Mouse (Mus musculus): ENCODE data around the gene Vmn1r59.
"Not testable (repeated sequence)": the region's sequence is repeated elsewhere in the genome, so short reads cannot be mapped to it uniquely, and the experiment has no call there.

The Vmn1r59 gene

GRCm38 (mm10) chr7:5456674-5457073 lies at the start of gene Vmn1r59:
Vmn1r59 (minus strand) TSS chr7:5456774.
- TF ChIP-seq POU5F1 (IDR thresholded peaks at IDR 0.05; ENCODE audit: borderline replicate concordance, low read length) (no peak), CTCF (conservative IDR thresholded peaks at IDR 0.05; ENCODE audit: low read length) (no peak), NANOG (IDR thresholded peaks at IDR 0.05; ENCODE audit: borderline replicate concordance, low read length) (no peak)
- H3K4me1 ChIP-seq (replicated peaks; ENCODE audit: low read depth, low read length), result no peaks in the 10 kb centered on the region
- H3K9me3 ChIP-seq (ENCODE audit: low read length), result peaks cover 30% of the 10 kb centered on the region
- no peaks in the 10 kb centered on the region for H3K36me3 ChIP-seq (ENCODE audit: insufficient read depth, low read length)
- H3K27me3 ChIP-seq (ENCODE audit: insufficient read depth, low read length), result no peaks in the 10 kb centered on the region
- H3K4me3 ChIP-seq (replicated peaks; ENCODE audit: low read length), result no peak within 1 kb of the TSS

GRCm38 (mm10) chr7:5493856-5494255 lies 37.3 kb upstream of the Vmn1r59 start, which contains the start of gene Vmn2r28:
Vmn2r28 (minus strand) TSS chr7:5493956.
- H3K4me1 ChIP-seq (replicated peaks; ENCODE audit: low read depth, low read length); H3K36me3 ChIP-seq (ENCODE audit: insufficient read depth, low read length); H3K9me3 ChIP-seq (ENCODE audit: low read length); H3K27me3 ChIP-seq (ENCODE audit: insufficient read depth, low read length); H3K4me3 ChIP-seq (replicated peaks; ENCODE audit: low read length): not testable (repeated sequence)

GRCm38 (mm10) chr7:5454011-5454410 lies 2.6 kb downstream of the Vmn1r59 start:
- not testable (repeated sequence) for H3K36me3 ChIP-seq (ENCODE audit: insufficient read depth, low read length); H3K27me3 ChIP-seq (ENCODE audit: insufficient read depth, low read length); H3K4me3 ChIP-seq (replicated peaks; ENCODE audit: low read length); H3K4me1 ChIP-seq (replicated peaks; ENCODE audit: low read depth, low read length)
- peaks cover 16% of the 10 kb centered on the region for H3K9me3 ChIP-seq (ENCODE audit: low read length)

DNA sequence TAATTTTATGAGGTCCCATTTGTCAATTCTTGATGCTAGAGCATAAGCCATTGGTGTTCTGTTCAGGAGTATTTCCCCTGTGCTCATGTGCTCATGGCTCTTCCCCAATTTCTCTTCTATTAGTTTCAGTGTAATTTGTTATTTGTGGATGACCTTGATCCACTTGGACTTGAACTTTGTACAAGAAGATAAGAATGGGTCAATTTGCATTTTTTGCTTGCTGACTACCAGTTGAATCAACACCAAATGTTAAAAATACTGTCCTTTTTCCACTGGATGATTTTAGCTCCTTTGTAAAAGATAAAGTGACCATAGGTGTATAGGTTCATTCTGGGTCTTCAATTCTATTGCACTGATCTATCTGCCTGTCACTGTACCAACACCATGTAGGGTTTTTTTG lies 7.9 kb downstream of the Vmn1r59 start:
- Histone ChIP-seq H3K4me1 (replicated peaks; ENCODE audit: low read depth, low read length) (no peaks in the 10 kb centered on the region), H3K36me3 (ENCODE audit: insufficient read depth, low read length) (no peaks in the 10 kb centered on the region), H3K9me3 (ENCODE audit: low read length) (no peaks in the 10 kb centered on the region), H3K4me3 (replicated peaks; ENCODE audit: low read length) (no peak overlapping the region), H3K27me3 (ENCODE audit: insufficient read depth, low read length) (no peaks in the 10 kb centered on the region)
- TF ChIP-seq NANOG (IDR thresholded peaks at IDR 0.05; ENCODE audit: borderline replicate concordance, low read length), result no peak
- no peak for TF ChIP-seq POU5F1 (IDR thresholded peaks at IDR 0.05; ENCODE audit: borderline replicate concordance, low read length)
- no peak for TF ChIP-seq CTCF (conservative IDR thresholded peaks at IDR 0.05; ENCODE audit: low read length)

DNA sequence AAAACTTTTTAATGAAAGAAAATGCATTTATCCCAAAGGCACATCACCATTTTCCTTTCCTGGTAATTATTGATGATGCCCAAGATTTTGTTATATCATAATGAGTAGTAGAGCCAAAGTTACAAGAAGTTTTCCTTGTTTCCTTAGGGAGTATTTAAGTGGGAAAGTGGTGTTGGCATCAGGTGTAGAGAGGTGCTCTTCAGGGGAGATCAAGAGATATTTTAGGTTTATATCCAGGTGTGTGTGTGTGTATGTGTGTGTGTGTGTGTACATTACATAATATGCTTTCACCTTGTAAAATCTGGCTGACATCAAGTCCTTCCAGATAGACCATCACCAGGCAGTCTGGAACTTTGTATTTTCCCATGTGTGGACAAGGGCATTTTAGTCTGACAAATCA lies 43.3 kb downstream of the Vmn1r59 start, which contains the start of gene Vmn1r58:
TSS of gene Vmn1r58 (minus strand) at position 101 of the 400 bp plus-strand sequence.
- not testable (repeated sequence) for H3K27me3 ChIP-seq (ENCODE audit: insufficient read depth, low read length); H3K36me3 ChIP-seq (ENCODE audit: insufficient read depth, low read length); H3K4me1 ChIP-seq (replicated peaks; ENCODE audit: low read depth, low read length); H3K9me3 ChIP-seq (ENCODE audit: low read length); H3K4me3 ChIP-seq (replicated peaks; ENCODE audit: low read length)

- Histone ChIP-seq H3K27me3 (ENCODE audit: insufficient read depth, low read length) (no peaks in the 10 kb centered on the region), H3K4me1 (replicated peaks; ENCODE audit: low read depth, low read length) (no peaks in the 10 kb centered on the region), H3K4me3 (replicated peaks; ENCODE audit: low read length) (no peak overlapping the region), H3K36me3 (ENCODE audit: insufficient read depth, low read length) (no peaks in the 10 kb centered on the region), H3K9me3 (ENCODE audit: low read length) (no peaks in the 10 kb centered on the region)
- TF ChIP-seq POU5F1 (IDR thresholded peaks at IDR 0.05; ENCODE audit: borderline replicate concordance, low read length) (no peak), CTCF (conservative IDR thresholded peaks at IDR 0.05; ENCODE audit: low read length) (no peak), NANOG (IDR thresholded peaks at IDR 0.05; ENCODE audit: borderline replicate concordance, low read length) (no peak)
Measured at GRCm38 (mm10) chr7:5406201-5406600, 50.4 kb downstream of the Vmn1r59 start.

Data from E14TG2a.4 (cell line).